Mouse (Mus musculus) thymus, postnatal 0 days (tissue): ENCODE data around the gene Per1. TPM values are rescaled to one million over a fixed set of nuclear protein-coding genes. Genes with fewer than 3 reads are reported as not detected.
"Not testable (repeated sequence)": the region's sequence is repeated elsewhere in the genome, so short reads cannot be mapped to it uniquely, and the experiment has no call there.

Source experiments
- DNase-seq: peaks from one replicate; pipeline ENCODE4 v3.0.0-alpha.2; 2015; ENCODE audit warnings: low spot score
- polyA plus RNA-seq: library from polyadenylated mRNA; unstranded; fragments of >200 nt; fragmentation: Nextera tagmentation; extraction: Ambion mirVana; gene quantifications from 2 replicates; pipeline ENCODE4 v1.2.1, GENCODE M21; 2015

Gene Per1
- polyA plus RNA-seq, 1 experiment from 2014 or later, result 3.5 TPM

GRCm38 (mm10) chr11:69080855-69081222, 14.2 kb upstream of the Per1 start:
- no peak for DNase-seq

- DNase-seq, result no peak
These were observed 13.4 kb upstream of the Per1 start for GRCm38 (mm10) chr11:69081613-69082012.

GRCm38 (mm10) chr11:69085608-69086007, 9.4 kb upstream of the Per1 start:
- no peak for DNase-seq

- DNase-seq, result no peak
These were observed 8.6 kb upstream of the Per1 start for GRCm38 (mm10) chr11:69086390-69086789.

- no peak for DNase-seq
These were observed 7.9 kb upstream of the Per1 start for GRCm38 (mm10) chr11:69087082-69087481.

GRCm38 (mm10) chr11:69087597-69087996, 7.4 kb upstream of the Per1 start:
- DNase-seq, result no peak

- peak; percentile 91 for DNase-seq
These were observed 6.7 kb upstream of the Per1 start, which contains the start of gene Vamp2 for GRCm38 (mm10) chr11:69088103-69088855. Gene Vamp2 (plus strand): TSS chr11:69088490.

GRCm38 (mm10) chr11:69088856-69089615, 6.0 kb upstream of the Per1 start:
- no peak for DNase-seq

- no peak for DNase-seq
These were observed 5.3 kb upstream of the Per1 start for GRCm38 (mm10) chr11:69089616-69090290.

- no peak for DNase-seq
These were observed 4.7 kb upstream of the Per1 start for GRCm38 (mm10) chr11:69090367-69090766.

- no peak for DNase-seq
These were observed 3.2 kb upstream of the Per1 start for GRCm38 (mm10) chr11:69091566-69092385.

GRCm38 (mm10) chr11:69092386-69092751, 2.6 kb upstream of the Per1 start:
- DNase-seq, result peak; percentile 82

GRCm38 (mm10) chr11:69092871-69093270, 2.1 kb upstream of the Per1 start:
- no peak for DNase-seq

GRCm38 (mm10) chr11:69093856-69094255, 1.2 kb upstream of the Per1 start:
- not testable (repeated sequence) for DNase-seq

GRCm38 (mm10) chr11:69095511-69096231, 654 bp downstream of the Per1 start:
- DNase-seq, result peak; percentile 61

- no peak for DNase-seq
These were observed 1.5 kb downstream of the Per1 start for GRCm38 (mm10) chr11:69096360-69096986.

- peak; percentile 78 for DNase-seq
These were observed 2.2 kb downstream of the Per1 start for GRCm38 (mm10) chr11:69096987-69097900.

GRCm38 (mm10) chr11:69098039-69098761, 3.2 kb downstream of the Per1 start:
- DNase-seq, result peak; percentile 49
